Mouse (Mus musculus) left cerebral cortex, adult 2 months (tissue): ENCODE results near the gene Ifi202b. TPM values are rescaled to one million over a fixed set of nuclear protein-coding genes. Genes with fewer than 3 reads are reported as not detected.
"Not testable (repeated sequence)": the region's sequence is repeated elsewhere in the genome, so short reads cannot be mapped to it uniquely, and the experiment has no call there.

Source experiments
- DNase-seq, 2 experiments: peaks; one replicate each; pipeline ENCODE4 v3.0.0; 2021 to 2022; ENCODE audit warnings: low spot score in 2 of 2, mixed read lengths in 1 of 2; ENCODE audit errors: extremely low spot score in 1 of 2
- H3K27ac ChIP-seq: fragments of 200-600 bp; 2 replicates; pipeline ENCODE4 v1.8.1; 2022
- H3K4me3 ChIP-seq: fragments of 200-600 bp; 2 replicates; pipeline ENCODE4 v1.8.1; 2022
- CTCF ChIP-seq: fragments of 200-600 bp; IDR thresholded peaks from 2 replicates; pipeline ENCODE4 v1.8.1; 2022; ENCODE audit warnings: antibody characterized with exemption, mild to moderate bottlenecking, moderate library complexity
- intact Hi-C: fragments of 180-260 bp; cut with DNase I; formaldehyde crosslinking; loops from one replicate; pipeline ENCODE4 v1.15.1; 2025
- total RNA-seq, 2 experiments: library from RNA; stranded (reverse); gene quantifications; 2 replicates each; pipeline ENCODE4 v1.2.3; 2021

Gene Ifi202b
- total RNA-seq, 2 experiments from 2014 or later = not detected

GRCm38 (mm10) chr1:173953563-173953962, 29.0 kb downstream of the Ifi202b start:
- no peak overlapping the region for H3K4me3 ChIP-seq
- H3K27ac ChIP-seq = no peak overlapping the region
- intact Hi-C loops = no loop called here
- no peak for TF ChIP-seq CTCF
- no peak for DNase-seq

- intact Hi-C loops, H3K4me3 ChIP-seq, DNase-seq, H3K27ac ChIP-seq: not testable (repeated sequence)
Observed at GRCm38 (mm10) chr1:173949044-173949443, 33.5 kb downstream of the Ifi202b start.

- DNase-seq, H3K4me3 ChIP-seq, H3K27ac ChIP-seq, intact Hi-C loops: not testable (repeated sequence)
Observed at GRCm38 (mm10) chr1:173942780-173943066, 39.8 kb downstream of the Ifi202b start.

GRCm38 (mm10) chr1:173941924-173942779, 40.4 kb downstream of the Ifi202b start, which contains the start of the genes Mndal and Ifi203:
Mndal (minus strand) TSS chr1:173942491.
Ifi203 (minus strand) TSS chr1:173942672.
- DNase-seq, intact Hi-C loops, H3K27ac ChIP-seq, H3K4me3 ChIP-seq: not testable (repeated sequence)

- H3K27ac ChIP-seq, intact Hi-C loops, H3K4me3 ChIP-seq, DNase-seq: not testable (repeated sequence)
Observed at GRCm38 (mm10) chr1:173941522-173941921, 41.0 kb downstream of the Ifi202b start.

GRCm38 (mm10) chr1:173919279-173919678, 63.3 kb downstream of the Ifi202b start:
- intact Hi-C loops, H3K27ac ChIP-seq, H3K4me3 ChIP-seq, DNase-seq: not testable (repeated sequence)

- DNase-seq = no peak
- H3K27ac ChIP-seq = no peak overlapping the region
- H3K4me3 ChIP-seq = no peak overlapping the region
- intact Hi-C loops = no loop called here
- no peak for TF ChIP-seq CTCF
Observed at GRCm38 (mm10) chr1:173914559-173914958, 68.0 kb downstream of the Ifi202b start.

- H3K4me3 ChIP-seq, intact Hi-C loops, DNase-seq, H3K27ac ChIP-seq: not testable (repeated sequence)
Observed at GRCm38 (mm10) chr1:173913256-173913791, 69.2 kb downstream of the Ifi202b start.

Other genes starting within 250 kb of the Ifi202b start
- gene Ifi207, start 241.0 kb downstream of the Ifi202b start, total RNA-seq = under 1 TPM; 0.16 to 0.18 TPM
- gene Ifi204, start 215.8 kb downstream of the Ifi202b start, total RNA-seq = under 1 TPM in 1 of 2 experiments, not detected in 1; 0.36 TPM
- not detected for gene Ifi211, start 69.7 kb downstream of the Ifi202b start, total RNA-seq
- gene Mndal, start 40.3 kb downstream of the Ifi202b start, total RNA-seq = 1 to 10 TPM; 1.5 to 2.3 TPM
- under 1 TPM; 0.30 to 0.70 TPM for gene Ifi203, start 40.1 kb downstream of the Ifi202b start, total RNA-seq
- gene Ifi205, start 49.1 kb upstream of the Ifi202b start, total RNA-seq = not detected
- gene Olfr433, start 58.0 kb upstream of the Ifi202b start, total RNA-seq = not detected
- gene Olfr432, start 66.5 kb upstream of the Ifi202b start, total RNA-seq = not detected
- not detected for gene Olfr430, start 83.9 kb upstream of the Ifi202b start, total RNA-seq
- gene Olfr429, start 101.6 kb upstream of the Ifi202b start, total RNA-seq = not detected
- not detected for gene Olfr427, start 114.1 kb upstream of the Ifi202b start, total RNA-seq
- not detected for gene Olfr231, start 138.4 kb upstream of the Ifi202b start, total RNA-seq
- gene Olfr424, start 148.8 kb upstream of the Ifi202b start, total RNA-seq = not detected
- gene Olfr420, start 172.9 kb upstream of the Ifi202b start, total RNA-seq = not detected
- gene Spta1, start 190.0 kb upstream of the Ifi202b start, total RNA-seq = under 1 TPM; 0.05 to 0.07 TPM